Mouse (Mus musculus): ENCODE results near the gene Znrd1as. TPM values are rescaled to one million over a fixed set of nuclear protein-coding genes. Genes with fewer than 3 reads are reported as not detected.

Znrd1as gene
- total and polyA plus RNA-seq, 3 experiments = 1.8 to 2.8 TPM; not detected in 1

GRCm38 (mm10) chr17:36922715-36923114, 35.7 kb upstream of the Znrd1as start:
- Histone ChIP-seq H3K36me3 (ENCODE audit: control insufficient read depth in 1 of 2, insufficient read depth in 2 of 2, low read length in 2 of 2) (no peaks in the 10 kb centered on the region), H3K79me2 (ENCODE audit: control insufficient read depth, insufficient read depth, low read length, poor library complexity) (no peaks in the 10 kb centered on the region), H3K9me3 (replicated peaks; ENCODE audit: insufficient read depth, low read length) (no peaks in the 10 kb centered on the region), H3K4me1 (ENCODE audit: control insufficient read depth in 1 of 2, insufficient read depth in 2 of 2, low read length in 2 of 2) (no peaks in the 10 kb centered on the region), H3K9ac (ENCODE audit: control insufficient read depth, low read depth, low read length, poor library complexity, severe bottlenecking) (no peak overlapping the region), H3K27me3 (ENCODE audit: control insufficient read depth in 1 of 2, insufficient read depth in 2 of 2, low read length in 2 of 2) (peaks cover 5 to 9% of the 10 kb centered on the region in 2 experiments), H3K27ac (ENCODE audit: control insufficient read depth, low read depth, low read length) (no peak overlapping the region), H3K4me3 (ENCODE audit: control insufficient read depth in 1 of 2, insufficient read depth in 1 of 2, low read depth in 2 of 2, low read length in 2 of 2) (no peak overlapping the region)
- no peak for TF ChIP-seq SIN3A (IDR thresholded peaks at IDR 0.05; ENCODE audit: low read length)
- TF ChIP-seq TCF12 (IDR thresholded peaks at IDR 0.05; ENCODE audit: low read depth, low read length) = no peak
- TF ChIP-seq GATA1 (IDR thresholded peaks at IDR 0.05; ENCODE audit: low read depth, low read length) = no peak
- TF ChIP-seq POLR2AphosphoS2 (IDR thresholded peaks at IDR 0.05; ENCODE audit: low read length) = no peak
- TF ChIP-seq TAL1 (IDR thresholded peaks at IDR 0.05; ENCODE audit: low read length) = no peak
- no peak for TF ChIP-seq NRF1 (IDR thresholded peaks at IDR 0.05; ENCODE audit: insufficient read depth, low read depth, low read length, poor library complexity, severe bottlenecking)
- no peak for TF ChIP-seq ZMIZ1 (IDR thresholded peaks at IDR 0.05; ENCODE audit: low read depth, low read length)
- TF ChIP-seq MAFK (IDR thresholded peaks at IDR 0.05; ENCODE audit: borderline replicate concordance, low read depth, low read length) = no peak
- TF ChIP-seq BHLHE40 (IDR thresholded peaks at IDR 0.05; ENCODE audit: borderline replicate concordance, low read depth, low read length) = no peak
- TF ChIP-seq ELF1 (IDR thresholded peaks at IDR 0.05; ENCODE audit: low read depth, low read length) = no peak
- no peak for TF ChIP-seq MAZ (IDR thresholded peaks at IDR 0.05; ENCODE audit: low read depth, low read length)
- TF ChIP-seq MXI1 (IDR thresholded peaks at IDR 0.05; ENCODE audit: low read depth, low read length) = no peak
- TF ChIP-seq MEF2A (IDR thresholded peaks at IDR 0.05; ENCODE audit: extremely low read depth, insufficient replicate concordance, low read depth, low read length, poor library complexity, severe bottlenecking) = no peak
- no peak for TF ChIP-seq UBTF (IDR thresholded peaks at IDR 0.05; ENCODE audit: borderline replicate concordance, insufficient read depth, low read depth, low read length)
- no peak for TF ChIP-seq ZKSCAN1 (IDR thresholded peaks at IDR 0.05; ENCODE audit: low read depth, low read length)
- no peak for TF ChIP-seq MAX (IDR thresholded peaks at IDR 0.05; ENCODE audit: low read length)
- TF ChIP-seq CTCF (IDR thresholded peaks at IDR 0.05 in 2 of 3, conservative IDR thresholded peaks at IDR 0.05 in 1 of 3; ENCODE audit: control insufficient read depth in 1 of 3, insufficient read depth in 1 of 3, low read depth in 2 of 3, low read length in 3 of 3, poor library complexity in 1 of 3, severe bottlenecking in 1 of 3) = no peak
- no peak for TF ChIP-seq MYB (IDR thresholded peaks at IDR 0.05; ENCODE audit: low read depth, low read length)
- no peak for TF ChIP-seq GABPA (IDR thresholded peaks at IDR 0.05; ENCODE audit: low read depth, low read length)
- DNase-seq (ENCODE audit: low read depth, low spot score) = no peak

- Histone ChIP-seq H3K9ac (ENCODE audit: control insufficient read depth, low read depth, low read length, poor library complexity, severe bottlenecking) (no peak overlapping the region), H3K27me3 (ENCODE audit: control insufficient read depth in 1 of 2, insufficient read depth in 2 of 2, low read length in 2 of 2) (peaks cover 5 to 6% of the 10 kb centered on the region in 2 experiments), H3K4me1 (ENCODE audit: control insufficient read depth in 1 of 2, insufficient read depth in 2 of 2, low read length in 2 of 2) (no peaks in the 10 kb centered on the region), H3K27ac (ENCODE audit: control insufficient read depth, low read depth, low read length) (no peak overlapping the region), H3K79me2 (ENCODE audit: control insufficient read depth, insufficient read depth, low read length, poor library complexity) (no peaks in the 10 kb centered on the region), H3K36me3 (ENCODE audit: control insufficient read depth in 1 of 2, insufficient read depth in 2 of 2, low read length in 2 of 2) (no peaks in the 10 kb centered on the region), H3K4me3 (ENCODE audit: control insufficient read depth in 1 of 2, insufficient read depth in 1 of 2, low read depth in 2 of 2, low read length in 2 of 2) (no peak overlapping the region), H3K9me3 (replicated peaks; ENCODE audit: insufficient read depth, low read length) (no peaks in the 10 kb centered on the region)
- no peak for DNase-seq (ENCODE audit: low read depth, low spot score)
- TF ChIP-seq USF2 (IDR thresholded peaks at IDR 0.05; ENCODE audit: borderline replicate concordance in 1 of 2, insufficient read depth in 1 of 2, low read depth in 1 of 2, low read length in 2 of 2) (no peak), ELF1 (IDR thresholded peaks at IDR 0.05; ENCODE audit: low read depth, low read length) (no peak), ZC3H11A (IDR thresholded peaks at IDR 0.05; ENCODE audit: low read depth, low read length) (no peak), USF1 (IDR thresholded peaks at IDR 0.05; ENCODE audit: low read depth, low read length) (no peak), ZNF384 (IDR thresholded peaks at IDR 0.05; ENCODE audit: low read depth, low read length) (no peak), MAX (IDR thresholded peaks at IDR 0.05; ENCODE audit: low read length) (no peak), MYB (IDR thresholded peaks at IDR 0.05; ENCODE audit: low read depth, low read length) (no peak), GATA1 (IDR thresholded peaks at IDR 0.05; ENCODE audit: low read depth, low read length) (no peak), MXI1 (IDR thresholded peaks at IDR 0.05; ENCODE audit: low read depth, low read length) (no peak), NELFE (IDR thresholded peaks at IDR 0.05; ENCODE audit: low read depth, low read length) (no peak)
Observed at GRCm38 (mm10) chr17:36923491-36923890, 34.9 kb upstream of the Znrd1as start.

All from MEL (cell line).